Mouse (Mus musculus): Measurements from ENCODE around the gene Azi2. TPM values are rescaled to one million over a fixed set of nuclear protein-coding genes. Genes with fewer than 3 reads are reported as not detected.

Gene Azi2
- total RNA-seq, 4 experiments from 2014 or later = 70.0 to 88.7 (median 73.3) TPM

GRCm38 (mm10) chr9:118082575-118083431, 42.5 kb downstream of the Azi2 start:
- DNase-seq (ENCODE audit: low spot score in 2 of 2) = no peak

- no peak for DNase-seq (ENCODE audit: low spot score in 2 of 2)
These were observed 43.5 kb downstream of the Azi2 start for GRCm38 (mm10) chr9:118083834-118084233.

GRCm38 (mm10) chr9:118099395-118099794, 59.1 kb downstream of the Azi2 start:
- DNase-seq (ENCODE audit: low spot score in 2 of 2) = no peak

- DNase-seq (ENCODE audit: low spot score in 2 of 2) = no peak
These were observed 60.2 kb downstream of the Azi2 start for GRCm38 (mm10) chr9:118100484-118100883.

- DNase-seq (ENCODE audit: low spot score in 2 of 2) = no peak
These were observed 61.5 kb downstream of the Azi2 start for GRCm38 (mm10) chr9:118101802-118102201.

- no peak for DNase-seq (ENCODE audit: low spot score in 2 of 2)
These were observed 68.3 kb downstream of the Azi2 start for GRCm38 (mm10) chr9:118108527-118109011.

GRCm38 (mm10) chr9:118109697-118110359, 69.5 kb downstream of the Azi2 start:
- DNase-seq (ENCODE audit: low spot score in 2 of 2) = no peak

- no peak for DNase-seq (ENCODE audit: low spot score in 2 of 2)
These were observed 70.0 kb downstream of the Azi2 start for GRCm38 (mm10) chr9:118110360-118110710.

Small RNAs within 50 kb of the gene (microRNA-seq; reads per million reads assigned to microRNA genes)
- gene Gm22008 = 0 reads per million in 2 experiments

Other genes starting within 250 kb of the Azi2 start
- gene Cmc1, start 109.7 kb downstream of the Azi2 start, total RNA-seq (2022) = 10 to 100 TPM in 3 of 4 experiments, 1 to 10 TPM in 1; 9.9 to 13.8 (median 13.3) TPM